Mouse (Mus musculus) right cerebral cortex, postnatal 36 days (tissue): Measurements from ENCODE around the gene Olfr410.
A peak's percentile ranks its signal among the peaks of the same experiment; 100 is the strongest.

Source experiments
- DNase-seq, 2 experiments: peaks; one replicate each; pipeline ENCODE4 v3.0.0; 2022; ENCODE audit warnings: low spot score in 2 of 2, mixed read lengths in 1 of 2

The Olfr410 gene

DNA sequence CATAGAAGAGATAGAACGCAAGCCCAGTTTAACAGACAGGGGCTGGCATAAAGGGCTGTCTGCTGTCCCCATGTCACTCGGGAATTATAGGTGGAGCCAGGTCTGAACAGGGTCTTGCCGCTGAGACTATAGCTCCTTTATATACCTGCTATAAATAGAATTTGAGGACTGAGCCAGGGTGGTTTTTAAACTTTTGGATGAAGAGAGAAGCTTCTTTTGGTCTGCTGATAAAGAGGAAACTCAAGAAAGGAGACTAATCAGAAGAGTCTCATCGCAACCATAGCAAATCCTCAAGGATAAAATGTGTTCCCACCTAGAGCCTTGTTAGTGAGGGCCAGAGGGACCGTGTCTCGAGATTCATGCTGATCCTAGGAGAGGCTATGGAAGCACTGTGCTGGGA lies at the start of gene Olfr410:
Gene Olfr410, minus strand, starts transcription at position 101 of the 400 bp plus-strand sequence.
- no peak for DNase-seq

DNA sequence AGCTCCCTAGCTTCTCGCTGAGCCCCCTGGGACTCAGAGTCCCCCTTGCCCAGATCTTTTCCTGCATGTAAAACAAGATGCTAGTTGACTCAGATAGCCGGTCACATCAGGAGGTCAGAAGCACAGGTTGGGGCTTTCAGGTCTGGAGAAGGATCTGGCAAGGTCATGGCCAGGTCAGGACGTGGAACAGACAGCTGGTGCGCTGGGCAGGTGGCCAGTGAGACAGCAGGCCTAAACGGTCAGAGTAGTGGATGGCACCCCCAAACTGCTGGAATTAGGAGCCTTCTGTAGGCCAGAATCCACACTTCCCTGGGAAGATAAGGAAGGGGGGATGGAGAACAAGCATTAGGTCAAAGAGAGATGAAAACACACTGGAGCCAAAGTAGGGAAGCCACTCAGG lies 49.4 kb upstream of the Olfr410 start:
- no peak for DNase-seq

DNA sequence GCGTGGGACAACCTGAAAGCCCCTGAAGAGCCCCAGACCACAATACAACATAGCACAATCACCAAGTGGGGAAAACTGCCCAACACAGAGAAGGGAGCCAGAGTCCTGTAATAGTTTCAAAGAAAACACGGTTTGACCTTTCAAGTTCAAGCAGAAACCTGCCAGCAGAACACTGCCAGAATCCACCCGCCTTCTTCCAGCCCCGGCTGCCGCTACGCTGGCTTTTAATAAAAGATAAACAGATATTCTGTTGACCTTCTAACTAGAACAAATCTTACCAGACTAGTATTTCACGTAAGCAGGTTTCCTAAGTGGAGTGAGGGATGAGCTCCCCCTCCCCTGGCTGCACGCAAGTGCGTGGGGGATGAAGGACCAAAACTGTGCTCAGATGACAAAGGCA lies 47.8 kb upstream of the Olfr410 start:
- no peak for DNase-seq

DNA sequence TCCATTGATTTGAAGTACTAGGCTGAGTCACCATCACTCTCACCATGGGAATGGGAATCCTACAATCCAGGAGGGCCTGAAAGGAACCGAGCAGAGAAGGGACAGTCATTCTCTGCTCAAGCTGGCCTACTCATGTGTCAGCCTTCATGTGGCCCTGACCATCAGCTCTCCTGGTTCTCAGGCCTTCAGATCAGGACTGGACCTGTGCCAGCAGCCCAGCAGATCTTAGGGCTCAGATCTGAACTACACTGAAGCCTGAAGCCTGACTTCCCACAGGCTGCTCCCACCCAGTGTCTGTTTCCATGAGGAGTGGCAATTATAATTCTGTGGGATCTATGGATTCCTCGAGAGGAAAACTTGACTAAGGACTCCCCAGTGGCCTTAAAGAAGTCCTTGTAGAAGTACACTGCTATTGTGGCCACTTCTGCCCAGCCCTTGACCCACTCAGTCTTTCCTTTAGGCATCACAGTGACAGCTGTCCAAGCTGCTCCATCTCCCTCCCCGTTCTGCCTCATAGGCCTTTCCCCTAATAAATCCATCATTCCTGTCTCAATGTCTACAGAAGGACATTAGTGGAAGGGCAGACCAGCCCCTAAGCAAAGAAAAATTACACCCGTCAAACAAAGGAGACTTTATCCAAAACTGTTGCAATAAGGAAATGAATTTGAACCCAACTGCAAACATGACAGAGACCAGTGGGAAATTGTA lies 41.5 kb upstream of the Olfr410 start:
- DNase-seq = no peak

DNA sequence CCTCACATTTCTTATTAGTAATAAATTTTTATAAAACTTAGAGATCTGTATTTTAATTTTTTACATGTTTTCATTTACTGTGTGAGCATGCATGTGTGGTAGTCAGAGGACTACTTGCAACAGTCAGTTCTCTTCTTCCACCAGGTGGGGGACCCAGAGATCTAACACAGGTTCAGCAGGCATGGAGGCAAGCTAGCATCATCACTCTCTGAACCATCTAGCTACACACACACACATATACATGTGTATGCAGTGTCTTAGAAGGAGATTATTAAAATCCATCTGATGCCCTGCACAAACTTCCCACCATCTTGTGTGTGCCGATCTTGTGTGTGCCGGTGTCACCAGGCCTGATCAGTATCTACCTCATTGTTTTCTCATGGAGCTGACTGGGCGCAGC lies 39.0 kb upstream of the Olfr410 start:
- peak; percentile 42 to 66 for DNase-seq

DNA sequence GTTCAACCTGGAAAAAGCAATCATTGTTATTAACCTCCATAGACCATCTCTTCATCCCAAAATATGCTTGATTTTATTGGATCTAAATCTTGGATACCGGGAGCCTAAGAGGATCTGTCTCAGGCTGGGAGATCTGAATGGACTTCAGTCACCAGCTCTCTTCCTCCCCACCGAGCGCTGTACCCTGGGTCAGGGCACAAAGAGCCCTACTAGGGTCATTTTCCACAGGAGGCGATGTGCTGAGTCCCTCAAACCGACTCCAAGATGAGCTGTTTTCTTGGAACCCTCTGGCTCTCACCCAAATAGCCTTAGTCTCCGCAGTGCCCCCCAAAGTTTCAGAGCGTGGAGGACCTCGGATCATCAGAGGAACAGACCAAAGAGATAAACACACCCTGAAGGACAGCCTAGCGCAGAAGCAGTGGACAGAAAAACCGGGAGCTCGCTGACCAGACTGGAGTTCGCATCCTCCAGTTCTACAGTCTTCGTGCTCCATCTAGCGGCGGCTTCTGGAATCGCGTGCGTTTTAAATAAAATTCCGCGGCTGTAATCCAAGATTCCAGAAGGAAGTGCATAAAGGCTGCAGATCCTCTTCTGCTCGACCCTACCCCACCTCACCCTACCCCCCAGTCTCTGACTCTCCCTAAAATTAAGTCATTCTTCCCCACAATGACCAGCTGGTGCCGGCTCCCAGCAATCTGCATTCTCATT lies 33.7 kb upstream of the Olfr410 start:
- peak; percentile 54 to 59 for DNase-seq

DNA sequence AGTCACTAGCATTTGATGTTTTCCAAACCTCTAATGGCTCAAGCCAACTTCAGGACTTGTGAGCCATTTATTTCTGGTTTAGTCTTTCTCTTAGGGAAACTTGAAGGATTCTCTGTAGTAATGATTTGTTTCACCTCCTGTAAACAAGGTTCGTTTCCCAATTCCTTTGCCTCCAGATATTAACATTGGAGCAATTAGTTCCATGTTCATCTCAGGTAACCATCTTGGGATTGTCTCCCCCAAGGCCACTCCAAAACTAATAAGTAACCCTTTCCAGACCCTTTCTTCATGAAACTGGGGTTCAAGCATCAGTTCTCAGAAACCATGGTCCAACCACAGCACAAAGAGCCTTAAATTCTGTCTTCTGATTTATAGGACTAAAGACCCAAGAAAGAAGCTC lies 23.9 kb upstream of the Olfr410 start, which contains the start of gene Olfr412:
Gene Olfr412, plus strand, starts transcription at position 301 of the 400 bp plus-strand sequence.
- no peak for DNase-seq

DNA sequence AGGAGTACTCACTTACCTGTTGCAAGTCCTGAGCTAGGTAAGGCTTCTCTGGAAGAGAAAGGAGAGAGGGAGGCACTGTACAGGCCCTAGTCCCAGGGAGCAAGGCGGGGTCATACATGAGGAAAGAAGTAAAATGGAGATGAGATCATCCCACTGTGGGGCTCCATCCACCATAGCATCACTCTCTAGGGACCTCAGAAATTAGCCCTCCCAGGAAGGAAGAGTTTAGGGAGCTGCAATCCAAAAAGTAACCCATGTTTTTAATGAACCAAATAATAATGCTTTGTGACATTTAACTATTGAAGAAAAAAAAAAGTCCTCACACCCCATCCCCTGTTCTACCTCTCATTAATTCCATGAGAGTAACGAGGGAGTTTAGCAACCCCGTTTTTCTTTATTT lies 14.7 kb upstream of the Olfr410 start, which contains the start of gene Olfr411:
Gene Olfr411, minus strand, starts transcription at position 101 of the 400 bp plus-strand sequence.
- no peak for DNase-seq

DNA sequence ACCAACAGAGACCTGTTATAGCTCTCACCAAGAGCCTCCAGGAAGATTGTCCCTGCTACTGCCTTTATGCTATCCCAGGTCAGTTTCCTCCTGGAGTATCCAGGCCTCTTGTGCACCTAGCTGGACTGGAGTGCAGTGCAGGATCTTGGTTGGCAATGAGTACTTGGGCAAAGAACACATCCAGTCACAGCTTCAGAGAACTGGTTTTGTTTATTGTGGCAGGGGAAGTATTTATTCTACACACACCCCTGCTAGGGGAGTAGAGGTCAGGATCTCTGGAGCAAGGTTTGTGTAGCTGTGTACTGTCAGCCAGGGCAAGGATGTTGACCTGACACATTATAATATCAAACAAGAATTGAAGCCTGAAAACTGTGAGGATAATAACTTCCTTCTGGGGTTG lies 9.1 kb downstream of the Olfr410 start:
- no peak for DNase-seq

DNA sequence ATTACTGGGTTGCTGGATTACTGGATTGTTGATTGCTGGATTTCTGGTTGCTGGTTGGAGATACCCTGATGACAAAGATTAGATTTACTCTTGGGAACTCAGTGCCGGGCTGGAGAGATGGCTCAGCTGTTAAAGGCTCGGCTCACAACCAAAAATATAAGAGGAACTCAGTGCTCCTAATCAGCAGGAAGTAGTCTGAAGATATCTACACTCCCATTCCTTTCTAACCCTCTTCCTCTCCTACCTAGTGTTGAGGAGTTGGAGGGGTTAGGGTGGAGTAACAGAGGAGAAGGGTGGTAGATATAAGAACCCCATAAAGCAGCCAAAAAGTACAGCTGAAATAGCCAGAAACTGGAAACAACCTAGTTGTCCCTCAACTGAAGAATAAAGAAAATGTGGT lies 11.8 kb downstream of the Olfr410 start:
- DNase-seq = no peak

DNA sequence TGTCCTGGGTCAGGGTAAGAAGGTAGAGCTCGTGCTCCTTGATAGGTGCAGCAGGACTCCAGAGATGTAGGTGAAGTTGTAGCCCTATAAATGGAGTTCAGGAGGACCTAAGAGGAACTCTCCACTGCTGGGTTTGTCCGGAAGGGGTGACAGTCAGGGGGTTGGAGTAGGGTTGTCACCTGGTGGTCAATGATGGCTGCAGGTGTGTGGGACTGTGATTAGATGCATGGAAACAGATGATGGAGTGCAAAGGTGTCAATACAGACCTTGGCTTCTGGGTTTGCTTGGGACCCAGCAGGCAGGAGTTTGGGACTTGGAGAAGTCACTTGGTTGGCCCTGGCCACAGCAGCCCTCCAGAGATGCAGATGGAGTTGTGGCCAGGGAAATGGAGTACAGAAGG lies 50.6 kb downstream of the Olfr410 start:
- no peak for DNase-seq

DNA sequence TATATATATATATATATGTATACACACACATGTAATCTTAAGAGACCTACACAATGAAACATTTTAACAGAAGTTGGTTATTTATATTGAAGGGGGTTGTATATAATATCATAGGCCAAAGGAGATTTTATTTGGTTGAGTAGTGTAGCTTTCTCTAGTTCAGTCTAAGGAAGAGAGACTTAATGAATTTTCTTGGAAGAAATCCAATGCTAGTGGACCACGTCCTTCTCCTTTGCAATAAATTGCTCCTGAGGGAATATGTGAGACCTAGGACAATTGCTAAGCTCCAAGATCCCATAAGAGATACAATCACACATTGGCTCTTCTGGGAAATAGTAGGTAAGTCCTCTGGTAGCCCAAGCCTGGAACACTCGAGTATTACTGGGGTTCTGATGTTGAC lies 54.4 kb downstream of the Olfr410 start, which contains the start of gene Olfr59:
Gene Olfr59, plus strand, starts transcription at position 301 of the 400 bp plus-strand sequence.
- no peak for DNase-seq
